Mouse (Mus musculus): Measurements from ENCODE around the gene Prkaa2. TPM values are rescaled to one million over a fixed set of nuclear protein-coding genes. Genes with fewer than 3 reads are reported as not detected.

The Prkaa2 gene
- total and polyA plus RNA-seq, 2 experiments from 2014 or later = 18.4 to 25.3 TPM

DNA sequence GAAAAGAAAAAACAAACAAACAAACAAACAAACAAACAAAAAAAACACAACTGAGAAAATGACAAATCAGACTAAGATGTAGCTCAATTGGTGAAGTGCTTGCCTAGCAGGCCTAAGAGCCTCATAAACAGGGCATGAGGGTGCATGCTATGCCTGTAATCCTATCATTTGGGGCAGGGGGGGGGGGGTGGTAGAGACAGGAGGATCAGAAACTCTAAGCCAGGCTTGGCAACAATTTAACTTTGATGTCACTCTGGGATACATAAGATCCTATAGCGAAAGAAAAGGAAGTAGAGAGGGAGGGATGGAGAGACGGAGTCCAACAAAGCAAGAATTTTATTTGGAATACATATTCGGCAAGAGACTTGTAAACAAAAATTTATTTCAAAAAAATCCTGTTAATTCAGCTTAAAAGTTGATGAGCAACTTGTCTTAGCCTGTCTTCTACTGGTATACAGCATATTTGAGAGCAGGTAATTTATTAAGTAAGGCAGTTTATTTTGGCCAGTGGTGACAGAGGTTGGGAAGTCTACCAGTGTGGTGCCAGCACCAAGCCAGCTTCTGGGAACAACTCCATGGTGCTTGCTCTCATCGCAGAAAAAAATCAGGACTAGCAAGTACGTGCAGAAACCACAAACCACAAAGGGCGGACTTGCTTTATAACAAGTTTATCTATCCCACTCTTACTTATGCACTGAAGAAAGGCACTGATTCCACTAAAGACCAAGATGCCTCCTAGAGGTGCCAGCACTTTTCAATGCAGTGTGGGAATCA, 5.4 kb downstream of the Prkaa2 start:
- TF ChIP-seq CTCF (IDR thresholded peaks at IDR 0.05) = no peak

DNA sequence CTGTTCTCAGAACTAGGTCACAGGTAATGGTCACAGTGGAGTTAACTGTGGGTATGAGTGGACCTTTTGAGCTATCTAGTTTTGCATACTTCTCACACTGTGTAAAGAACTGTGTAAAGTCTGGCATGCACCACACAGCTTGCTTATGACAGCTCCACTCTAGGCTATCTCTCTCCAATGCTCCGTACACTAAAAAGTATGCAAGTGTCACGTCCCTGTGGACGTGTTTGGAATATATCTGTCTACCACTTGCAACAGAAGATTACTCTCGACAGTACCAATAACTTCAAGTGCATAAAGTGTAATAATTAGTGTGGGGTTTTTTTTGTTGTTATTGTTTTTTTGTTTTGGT, 8.4 kb downstream of the Prkaa2 start:
- H3K27me3 ChIP-seq (ENCODE audit: insufficient read depth, low read length) = no peaks in the 10 kb centered on the region
- H3K27ac ChIP-seq (ENCODE audit: low read depth, low read length) = no peak overlapping the region
- H3K9ac ChIP-seq (replicated peaks; ENCODE audit: low read length, poor library complexity, severe bottlenecking) = no peak overlapping the region
- H3K9me3 ChIP-seq (ENCODE audit: low read length) = no peaks in the 10 kb centered on the region
- ATAC-seq (ENCODE audit: low FRiP score) (no peak), DNase-seq (ENCODE audit: low spot score) (no peak)
- TF ChIP-seq CTCF (IDR thresholded peaks at IDR 0.05) = no peak
- WGBS = 72% methylated on average over 4 of the region's 4 CpGs
- no peaks in the 10 kb centered on the region for H3K36me3 ChIP-seq (ENCODE audit: insufficient read depth, low read length)
- H3K4me2 ChIP-seq (ENCODE audit: low read depth, low read length, poor library complexity, severe bottlenecking) = no peak overlapping the region
- H3K4me3 ChIP-seq (ENCODE audit: low read depth, low read length) = no peak overlapping the region
- H3K4me1 ChIP-seq (ENCODE audit: insufficient read depth, low read length) = 0 out of 2 replicates have a peak, but pooled peaks cover 3% of the 10 kb centered on the region

More for the DNA sequence above, 5.4 kb downstream of the Prkaa2 start:
- ATAC-seq (ENCODE audit: low FRiP score) = no peak
- Histone ChIP-seq H3K27me3 (ENCODE audit: insufficient read depth, low read length) (no peaks in the 10 kb centered on the region), H3K36me3 (ENCODE audit: insufficient read depth, low read length) (no peaks in the 10 kb centered on the region), H3K27ac (ENCODE audit: low read depth, low read length) (no peak overlapping the region), H3K4me1 (ENCODE audit: insufficient read depth, low read length) (peaks cover 7% of the 10 kb centered on the region; the same call in 1 of the 2 replicates), H3K9me3 (ENCODE audit: low read length) (no peaks in the 10 kb centered on the region), H3K4me2 (ENCODE audit: low read depth, low read length, poor library complexity, severe bottlenecking) (no peak overlapping the region), H3K4me3 (ENCODE audit: low read depth, low read length) (no peak overlapping the region), H3K9ac (replicated peaks; ENCODE audit: low read length, poor library complexity, severe bottlenecking) (no peak overlapping the region)
- WGBS = 89% methylated on average over 6 of the region's 6 CpGs
- no peak for DNase-seq (ENCODE audit: low spot score)

GRCm38 (mm10) chr4:105100508-105101336, 9.0 kb downstream of the Prkaa2 start:
- no peak for TF ChIP-seq CTCF (IDR thresholded peaks at IDR 0.05)
- no peaks in the 10 kb centered on the region for H3K9me3 ChIP-seq (ENCODE audit: low read length)
- H3K4me3 ChIP-seq (ENCODE audit: low read depth, low read length) = no peak overlapping the region
- H3K27ac ChIP-seq (ENCODE audit: low read depth, low read length) = no peak overlapping the region
- 0 out of 2 replicates have a peak, but pooled peaks have one; percentile 31 for ATAC-seq (ENCODE audit: low FRiP score)
- no peaks in the 10 kb centered on the region for H3K36me3 ChIP-seq (ENCODE audit: insufficient read depth, low read length)
- 0 out of 2 replicates have a peak, but pooled peaks cover 3% of the 10 kb centered on the region for H3K4me1 ChIP-seq (ENCODE audit: insufficient read depth, low read length)
- no peak overlapping the region for H3K9ac ChIP-seq (replicated peaks; ENCODE audit: low read length, poor library complexity, severe bottlenecking)
- peak; percentile 69 for DNase-seq (ENCODE audit: low spot score)
- 41% methylated on average over 5 of the region's 5 CpGs for WGBS
- no peaks in the 10 kb centered on the region for H3K27me3 ChIP-seq (ENCODE audit: insufficient read depth, low read length)
- no peak overlapping the region for H3K4me2 ChIP-seq (ENCODE audit: low read depth, low read length, poor library complexity, severe bottlenecking)

GRCm38 (mm10) chr4:105098660-105099059, 11.0 kb downstream of the Prkaa2 start:
- no peak overlapping the region for H3K4me3 ChIP-seq (ENCODE audit: low read depth, low read length)
- H3K27ac ChIP-seq (ENCODE audit: low read depth, low read length) = no peak overlapping the region
- no peaks in the 10 kb centered on the region for H3K9me3 ChIP-seq (ENCODE audit: low read length)
- 95% methylated on average over 7 of the region's 7 CpGs for WGBS
- no peak for TF ChIP-seq CTCF (IDR thresholded peaks at IDR 0.05)
- 0 out of 2 replicates have a peak, but pooled peaks cover 3% of the 10 kb centered on the region for H3K4me1 ChIP-seq (ENCODE audit: insufficient read depth, low read length)
- H3K36me3 ChIP-seq (ENCODE audit: insufficient read depth, low read length) = no peaks in the 10 kb centered on the region
- no peak for ATAC-seq (ENCODE audit: low FRiP score)
- DNase-seq (ENCODE audit: low spot score) = no peak
- H3K9ac ChIP-seq (replicated peaks; ENCODE audit: low read length, poor library complexity, severe bottlenecking) = no peak overlapping the region
- no peaks in the 10 kb centered on the region for H3K27me3 ChIP-seq (ENCODE audit: insufficient read depth, low read length)
- no peak overlapping the region for H3K4me2 ChIP-seq (ENCODE audit: low read depth, low read length, poor library complexity, severe bottlenecking)

- Histone ChIP-seq H3K4me2 (ENCODE audit: low read depth, low read length, poor library complexity, severe bottlenecking) (no peak overlapping the region), H3K36me3 (ENCODE audit: insufficient read depth, low read length) (no peaks in the 10 kb centered on the region)
- 88% methylated on average over 8 of the region's 8 CpGs for WGBS
These were observed 11.5 kb downstream of the Prkaa2 start for GRCm38 (mm10) chr4:105098158-105098557.

GRCm38 (mm10) chr4:105095316-105095715, 14.4 kb downstream of the Prkaa2 start:
- Histone ChIP-seq H3K4me2 (ENCODE audit: low read depth, low read length, poor library complexity, severe bottlenecking) (no peak overlapping the region), H3K27me3 (ENCODE audit: insufficient read depth, low read length) (no peaks in the 10 kb centered on the region), H3K4me3 (ENCODE audit: low read depth, low read length) (no peak overlapping the region), H3K4me1 (ENCODE audit: insufficient read depth, low read length) (no peaks in the 10 kb centered on the region), H3K9me3 (ENCODE audit: low read length) (no peaks in the 10 kb centered on the region), H3K27ac (ENCODE audit: low read depth, low read length) (no peak overlapping the region), H3K36me3 (ENCODE audit: insufficient read depth, low read length) (no peaks in the 10 kb centered on the region), H3K9ac (replicated peaks; ENCODE audit: low read length, poor library complexity, severe bottlenecking) (no peak overlapping the region)
- WGBS = 62% methylated on average over 5 of the region's 5 CpGs
- DNase-seq (ENCODE audit: low spot score) = peak; percentile 62
- ATAC-seq (ENCODE audit: low FRiP score) = no peak
- no peak for TF ChIP-seq CTCF (IDR thresholded peaks at IDR 0.05)

More at GRCm38 (mm10) chr4:105098158-105098557, 11.5 kb downstream of the Prkaa2 start:
- no peaks in the 10 kb centered on the region for H3K9me3 ChIP-seq (ENCODE audit: low read length)
- no peak overlapping the region for H3K4me3 ChIP-seq (ENCODE audit: low read depth, low read length)
- no peak overlapping the region for H3K27ac ChIP-seq (ENCODE audit: low read depth, low read length)
- DNase-seq (ENCODE audit: low spot score) (no peak), ATAC-seq (ENCODE audit: low FRiP score) (no peak)
- TF ChIP-seq CTCF (IDR thresholded peaks at IDR 0.05) = no peak
- no peaks in the 10 kb centered on the region for H3K27me3 ChIP-seq (ENCODE audit: insufficient read depth, low read length)
- H3K9ac ChIP-seq (replicated peaks; ENCODE audit: low read length, poor library complexity, severe bottlenecking) = no peak overlapping the region
- H3K4me1 ChIP-seq (ENCODE audit: insufficient read depth, low read length) = 0 out of 2 replicates have a peak, but pooled peaks cover 3% of the 10 kb centered on the region
